Mouse (Mus musculus): ENCODE data around the gene Ccdc9b. TPM values are rescaled to one million over a fixed set of nuclear protein-coding genes. Genes with fewer than 3 reads are reported as not detected.

Gene Ccdc9b
- 0.77 and 1.2 TPM in 2 replicates for polyA plus RNA-seq (2015; fragmentation: Nextera tagmentation; extraction: Ambion mirVana)

GRCm38 (mm10) chr2:118761906-118762783 is at the start of gene Ccdc9b:
TSS of gene Ccdc9b (minus strand) at chr2:118762661.
- no peak for TF ChIP-seq CTCF (IDR thresholded peaks at IDR 0.05; ENCODE audit: low read depth)
- Histone ChIP-seq H3K9me3 (ENCODE audit: control insufficient read depth) (no peaks in the 10 kb centered on the region), H3K27ac (ENCODE audit: low read depth, low read length) (peak within 1 kb of the TSS; percentile 70), H3K36me3 (ENCODE audit: control insufficient read depth, insufficient read depth) (no peaks in the 10 kb centered on the region), H3K4me2 (replicated peaks; ENCODE audit: low read depth) (peak within 1 kb of the TSS; percentile 55), H3K9ac (ENCODE audit: low read depth, low read length) (peak within 1 kb of the TSS; percentile 23; the same call in 1 of the 2 replicates), H3K27me3 (replicated peaks; ENCODE audit: control insufficient read depth, insufficient read depth, low read length) (no peaks in the 10 kb centered on the region), H3K4me3 (ENCODE audit: low read depth, low read length) (peak within 1 kb of the TSS; percentile 11), H3K4me1 (replicated peaks; ENCODE audit: control insufficient read depth, insufficient read depth, low read length) (peaks cover 23% of the 10 kb centered on the region; the same call in 1 of the 2 replicates)
- ATAC-seq = peak; percentile 50
- WGBS = 20% methylated on average over 29 of the region's 29 CpGs

GRCm38 (mm10) chr2:118810861-118811260 is 48.4 kb upstream of the Ccdc9b start:
- Histone ChIP-seq H3K9ac (ENCODE audit: low read depth, low read length) (no peak overlapping the region), H3K4me1 (replicated peaks; ENCODE audit: control insufficient read depth, insufficient read depth, low read length) (peaks cover 7% of the 10 kb centered on the region), H3K27ac (ENCODE audit: low read depth, low read length) (no peak overlapping the region), H3K27me3 (replicated peaks; ENCODE audit: control insufficient read depth, insufficient read depth, low read length) (no peaks in the 10 kb centered on the region), H3K9me3 (ENCODE audit: control insufficient read depth) (no peaks in the 10 kb centered on the region), H3K4me2 (replicated peaks; ENCODE audit: low read depth) (no peak overlapping the region), H3K4me3 (ENCODE audit: low read depth, low read length) (no peak overlapping the region), H3K36me3 (ENCODE audit: control insufficient read depth, insufficient read depth) (no peaks in the 10 kb centered on the region)
- 21% methylated on average over 2 of the region's 2 CpGs for WGBS
- no peak for TF ChIP-seq CTCF (IDR thresholded peaks at IDR 0.05; ENCODE audit: low read depth)
- no peak for ATAC-seq

- no peak for TF ChIP-seq CTCF (IDR thresholded peaks at IDR 0.05; ENCODE audit: low read depth)
Observed at GRCm38 (mm10) chr2:118806860-118807259, 44.4 kb upstream of the Ccdc9b start.

GRCm38 (mm10) chr2:118805756-118806155 is 43.3 kb upstream of the Ccdc9b start:
- TF ChIP-seq CTCF (IDR thresholded peaks at IDR 0.05; ENCODE audit: low read depth) = no peak
- ATAC-seq = no peak
- Histone ChIP-seq H3K9ac (ENCODE audit: low read depth, low read length) (no peak overlapping the region), H3K27me3 (replicated peaks; ENCODE audit: control insufficient read depth, insufficient read depth, low read length) (no peaks in the 10 kb centered on the region), H3K9me3 (ENCODE audit: control insufficient read depth) (no peaks in the 10 kb centered on the region), H3K4me1 (replicated peaks; ENCODE audit: control insufficient read depth, insufficient read depth, low read length) (no peaks in the 10 kb centered on the region), H3K27ac (ENCODE audit: low read depth, low read length) (no peak overlapping the region), H3K4me3 (ENCODE audit: low read depth, low read length) (no peak overlapping the region), H3K4me2 (replicated peaks; ENCODE audit: low read depth) (no peak overlapping the region), H3K36me3 (ENCODE audit: control insufficient read depth, insufficient read depth) (no peaks in the 10 kb centered on the region)
- WGBS = 15% methylated on average over 3 of the region's 3 CpGs

More at GRCm38 (mm10) chr2:118806860-118807259, 44.4 kb upstream of the Ccdc9b start:
- 71% methylated on average over 4 of the region's 4 CpGs for WGBS
- Histone ChIP-seq H3K27ac (ENCODE audit: low read depth, low read length) (no peak overlapping the region), H3K4me1 (replicated peaks; ENCODE audit: control insufficient read depth, insufficient read depth, low read length) (no peaks in the 10 kb centered on the region), H3K36me3 (ENCODE audit: control insufficient read depth, insufficient read depth) (no peaks in the 10 kb centered on the region), H3K4me2 (replicated peaks; ENCODE audit: low read depth) (no peak overlapping the region), H3K9me3 (ENCODE audit: control insufficient read depth) (no peaks in the 10 kb centered on the region), H3K9ac (ENCODE audit: low read depth, low read length) (no peak overlapping the region), H3K4me3 (ENCODE audit: low read depth, low read length) (no peak overlapping the region), H3K27me3 (replicated peaks; ENCODE audit: control insufficient read depth, insufficient read depth, low read length) (no peaks in the 10 kb centered on the region)
- no peak for ATAC-seq

GRCm38 (mm10) chr2:118805137-118805536 is 42.7 kb upstream of the Ccdc9b start:
- Histone ChIP-seq H3K36me3 (ENCODE audit: control insufficient read depth, insufficient read depth) (no peaks in the 10 kb centered on the region), H3K9me3 (ENCODE audit: control insufficient read depth) (no peaks in the 10 kb centered on the region), H3K4me2 (replicated peaks; ENCODE audit: low read depth) (no peak overlapping the region), H3K4me1 (replicated peaks; ENCODE audit: control insufficient read depth, insufficient read depth, low read length) (no peaks in the 10 kb centered on the region), H3K27ac (ENCODE audit: low read depth, low read length) (no peak overlapping the region), H3K9ac (ENCODE audit: low read depth, low read length) (no peak overlapping the region), H3K4me3 (ENCODE audit: low read depth, low read length) (no peak overlapping the region), H3K27me3 (replicated peaks; ENCODE audit: control insufficient read depth, insufficient read depth, low read length) (no peaks in the 10 kb centered on the region)
- TF ChIP-seq CTCF (IDR thresholded peaks at IDR 0.05; ENCODE audit: low read depth) = no peak
- WGBS = 21% methylated on average over 3 of the region's 3 CpGs
- no peak; the same call in 1 of the 2 replicates for ATAC-seq

- Histone ChIP-seq H3K4me3 (ENCODE audit: low read depth, low read length) (no peak overlapping the region), H3K36me3 (ENCODE audit: control insufficient read depth, insufficient read depth) (no peaks in the 10 kb centered on the region), H3K9me3 (ENCODE audit: control insufficient read depth) (no peaks in the 10 kb centered on the region), H3K27me3 (replicated peaks; ENCODE audit: control insufficient read depth, insufficient read depth, low read length) (no peaks in the 10 kb centered on the region), H3K4me1 (replicated peaks; ENCODE audit: control insufficient read depth, insufficient read depth, low read length) (no peaks in the 10 kb centered on the region), H3K9ac (ENCODE audit: low read depth, low read length) (no peak overlapping the region), H3K4me2 (replicated peaks; ENCODE audit: low read depth) (no peak overlapping the region), H3K27ac (ENCODE audit: low read depth, low read length) (no peak overlapping the region)
- ATAC-seq = no peak
- TF ChIP-seq CTCF (IDR thresholded peaks at IDR 0.05; ENCODE audit: low read depth) = no peak
- WGBS = 81% methylated on average over 2 of the region's 2 CpGs
Observed at GRCm38 (mm10) chr2:118804474-118804873, 42.0 kb upstream of the Ccdc9b start.

Measured in intestine, postnatal 0 days (tissue).